Mouse (Mus musculus): ENCODE results near the gene Lrfn2.

Gene Lrfn2

DNA sequence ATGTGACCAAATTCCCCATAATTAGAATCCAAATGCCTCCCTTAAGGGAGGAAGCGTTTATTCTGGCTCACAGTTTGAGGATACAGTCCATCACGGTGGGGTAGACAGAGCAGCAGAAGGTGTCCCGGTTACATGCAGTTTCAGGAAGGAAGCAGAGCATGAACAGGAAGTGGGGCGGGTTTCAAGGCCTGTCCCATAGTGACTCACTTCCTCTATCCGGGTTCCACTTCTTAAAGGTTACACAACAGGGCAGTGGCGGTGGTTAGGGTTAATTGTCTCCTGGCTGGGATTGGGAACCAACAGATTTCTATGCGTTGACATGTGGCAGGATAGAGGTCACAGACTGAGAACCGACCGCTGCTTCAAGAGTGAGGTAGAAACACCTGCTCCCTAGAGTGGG is 31.6 kb downstream of the Lrfn2 start:
- DNase-seq (ENCODE audit: low spot score in 2 of 2), result no peak

DNA sequence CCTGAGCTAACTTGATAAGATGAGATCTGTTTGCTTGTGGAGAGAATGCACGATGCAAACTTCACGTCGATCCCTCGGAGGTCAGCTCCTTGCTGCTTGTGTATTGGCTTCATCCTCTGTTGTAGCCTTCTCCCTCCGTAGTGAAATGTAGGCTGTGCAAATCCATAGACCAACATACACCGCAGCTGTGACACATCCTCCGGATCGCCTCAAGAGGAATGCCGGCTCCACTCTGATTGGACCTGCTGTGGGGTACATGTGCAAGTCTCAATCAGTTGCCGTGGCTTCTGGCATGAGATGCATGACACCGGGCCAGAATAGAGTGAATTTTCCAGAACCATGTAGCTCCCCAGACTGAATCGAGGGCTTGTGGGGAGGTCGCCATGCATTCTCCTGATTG is 36.1 kb downstream of the Lrfn2 start:
- DNase-seq (ENCODE audit: low spot score in 2 of 2), result no peak

- no peak for DNase-seq (ENCODE audit: low spot score in 2 of 2)
These were observed 39.1 kb downstream of the Lrfn2 start for GRCm38 (mm10) chr17:48971296-48971695.

- no peak for DNase-seq (ENCODE audit: low spot score in 2 of 2)
These were observed 40.7 kb downstream of the Lrfn2 start for GRCm38 (mm10) chr17:48972866-48973265.

DNA sequence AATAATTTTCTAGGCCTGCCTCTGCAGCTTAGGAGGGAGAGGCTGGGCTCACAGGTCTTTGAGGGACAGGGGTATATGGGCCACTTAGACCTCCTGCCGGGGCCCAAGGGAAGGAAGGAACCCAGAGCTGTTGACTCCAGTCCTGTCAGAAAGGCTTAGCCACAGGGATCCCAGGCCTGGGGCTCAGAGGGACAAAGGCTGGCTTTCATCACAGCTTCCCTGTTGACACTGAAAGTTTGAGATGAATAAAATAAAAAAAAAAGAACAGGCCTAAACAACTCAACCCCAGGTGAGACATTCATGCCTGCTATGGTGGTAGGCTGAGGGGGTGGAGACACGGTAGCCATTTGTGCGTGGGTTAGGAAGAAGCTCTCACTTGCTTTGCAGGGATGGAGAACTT is 41.2 kb downstream of the Lrfn2 start:
- no peak for DNase-seq (ENCODE audit: low spot score in 2 of 2)

DNA sequence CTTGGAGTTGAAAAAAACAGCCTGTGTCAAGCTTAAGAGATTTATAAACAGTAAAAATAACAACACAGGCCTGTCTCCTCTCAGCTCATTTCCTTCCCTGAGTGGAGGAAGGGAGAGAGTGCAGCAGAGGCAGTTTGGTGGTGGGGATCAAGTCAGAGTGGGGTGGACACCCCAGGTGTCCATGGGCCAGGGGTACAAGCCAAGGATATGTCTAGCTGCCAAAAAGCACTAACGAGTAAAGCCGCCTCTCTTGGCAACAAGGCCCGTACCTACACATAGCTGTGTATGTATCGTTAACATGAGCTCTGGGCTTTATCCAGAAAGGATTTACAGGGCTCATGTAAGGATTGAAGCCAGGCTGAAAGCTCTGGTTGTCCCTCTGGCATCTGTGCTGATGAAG is 42.9 kb downstream of the Lrfn2 start:
- no peak for DNase-seq (ENCODE audit: low spot score in 2 of 2)

DNA sequence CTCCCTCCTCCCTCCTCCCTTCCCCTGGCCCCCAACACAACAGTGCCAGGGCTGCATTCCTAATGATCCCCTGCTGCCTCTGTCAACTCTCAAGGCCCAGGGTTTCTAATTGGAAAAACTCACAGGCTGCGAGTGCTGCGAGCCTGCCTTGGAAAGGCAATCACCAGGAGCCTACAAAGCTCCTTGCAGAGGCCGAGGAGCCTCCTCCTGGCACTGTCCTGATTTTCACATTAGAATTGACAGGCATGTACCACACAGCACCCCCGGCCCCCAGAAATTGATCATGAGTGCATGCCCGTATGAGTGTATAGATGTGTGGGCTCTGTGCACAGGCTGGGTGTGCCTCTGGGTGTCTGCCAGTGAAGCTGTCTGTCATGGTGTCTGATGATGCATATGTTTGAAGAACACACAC is 44.4 kb downstream of the Lrfn2 start:
- DNase-seq (ENCODE audit: low spot score in 2 of 2), result peak; percentile 49 to 78

DNA sequence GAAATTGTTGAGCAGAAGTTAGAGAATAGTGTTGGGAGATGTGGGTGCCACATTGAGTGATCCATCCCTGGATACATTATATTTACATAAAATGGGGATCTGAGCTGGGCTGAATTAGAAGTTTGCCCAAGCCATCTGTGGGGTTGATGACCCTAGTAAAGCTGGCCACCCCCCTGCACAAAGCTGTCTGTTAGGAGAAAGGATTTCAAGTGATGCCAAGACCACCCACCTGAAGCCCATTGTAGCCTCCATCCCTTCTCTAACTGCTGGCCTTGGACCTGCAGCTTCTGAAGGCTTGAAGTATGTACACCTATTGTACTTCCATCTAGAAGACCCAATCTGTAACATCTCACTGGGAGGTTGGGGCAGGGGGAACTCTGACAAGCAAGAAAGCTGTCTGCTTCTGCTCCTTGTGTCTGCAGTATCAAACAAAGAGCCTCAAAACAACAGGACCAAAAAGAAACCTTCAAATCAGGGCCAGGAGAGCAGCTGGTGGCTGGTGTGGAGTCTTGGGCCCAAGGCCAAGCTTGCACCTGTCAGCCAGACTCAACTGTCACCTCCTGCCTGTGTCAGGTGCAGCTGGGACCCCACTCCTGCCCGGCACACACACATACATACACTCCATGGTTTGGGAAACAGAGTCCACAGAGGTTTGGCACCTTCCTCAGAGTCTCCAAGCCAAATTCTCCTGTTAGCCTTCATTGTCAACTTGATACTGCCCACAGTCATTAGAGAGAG is 63.2 kb downstream of the Lrfn2 start:
- DNase-seq (ENCODE audit: low spot score in 2 of 2), result no peak

DNA sequence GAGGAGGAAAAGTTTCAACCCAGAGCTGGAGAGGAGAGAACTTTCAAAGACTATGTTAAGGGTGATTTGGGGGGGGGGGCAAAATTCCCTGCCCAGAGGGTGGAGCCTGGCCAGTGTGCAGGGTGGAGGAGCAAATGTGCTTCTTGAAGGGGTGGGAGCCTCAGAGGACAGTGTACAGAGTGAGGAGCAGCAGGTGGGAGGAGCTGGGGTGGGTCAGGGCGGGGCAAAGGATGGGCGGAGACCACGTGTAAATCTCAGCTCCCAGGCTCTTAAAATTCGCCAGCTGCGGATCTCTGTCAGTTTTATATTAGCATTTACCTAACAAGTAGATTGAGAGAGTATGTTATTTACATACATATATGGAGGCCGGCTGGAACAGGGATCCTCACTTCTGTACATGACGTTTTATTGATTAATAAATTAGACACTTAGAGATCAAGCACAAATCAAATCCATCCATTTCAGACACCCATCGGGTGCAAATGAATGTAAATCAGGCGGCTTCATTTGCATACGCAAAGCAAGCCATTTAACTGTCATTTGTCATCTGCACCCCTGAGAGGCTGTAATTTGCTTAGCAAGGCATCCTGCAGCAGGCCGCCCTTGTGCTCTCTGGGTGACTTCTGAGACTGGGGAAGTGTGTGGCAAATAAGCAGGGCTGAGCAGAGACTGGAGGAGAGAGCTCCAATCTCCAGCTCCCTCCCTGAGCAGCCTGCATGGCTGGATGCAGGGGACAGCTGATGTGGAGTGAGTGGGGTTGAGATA is 67.5 kb downstream of the Lrfn2 start:
- DNase-seq (ENCODE audit: low spot score in 2 of 2), result no peak

DNA sequence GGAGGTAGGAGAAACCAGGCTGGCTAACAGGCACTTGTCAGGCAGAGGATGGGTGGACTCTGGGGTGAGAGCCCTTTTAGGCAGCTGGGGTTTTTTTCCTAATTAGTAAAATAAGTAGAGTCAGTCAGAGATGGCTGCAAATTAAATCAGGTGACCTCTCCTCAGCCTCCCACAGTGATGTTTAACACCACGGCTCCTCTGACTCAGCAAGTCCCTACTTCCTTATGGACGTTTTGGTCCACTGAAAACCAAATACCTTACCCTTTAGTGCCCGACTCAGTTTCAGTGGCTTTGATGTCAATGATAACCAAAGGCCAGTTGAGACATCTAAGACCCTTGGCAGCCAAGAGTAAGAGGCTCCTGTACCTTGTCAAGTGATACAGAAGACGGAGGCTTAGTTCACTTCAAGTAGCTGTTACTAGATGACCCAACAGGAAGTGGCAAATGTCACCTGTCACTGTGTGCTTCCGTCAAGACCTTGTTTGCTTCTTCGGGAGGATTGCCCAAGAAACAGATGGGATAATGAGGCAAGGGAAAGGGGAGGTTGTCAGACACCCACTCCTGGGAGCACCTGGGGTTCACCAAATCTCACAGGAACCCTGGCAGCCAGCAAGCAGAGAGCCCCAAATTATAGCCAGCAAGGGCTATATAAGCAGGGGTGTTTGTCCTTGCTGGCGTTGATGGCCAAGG is 77.3 kb downstream of the Lrfn2 start:
- no peak for DNase-seq (ENCODE audit: low spot score in 2 of 2)

DNA sequence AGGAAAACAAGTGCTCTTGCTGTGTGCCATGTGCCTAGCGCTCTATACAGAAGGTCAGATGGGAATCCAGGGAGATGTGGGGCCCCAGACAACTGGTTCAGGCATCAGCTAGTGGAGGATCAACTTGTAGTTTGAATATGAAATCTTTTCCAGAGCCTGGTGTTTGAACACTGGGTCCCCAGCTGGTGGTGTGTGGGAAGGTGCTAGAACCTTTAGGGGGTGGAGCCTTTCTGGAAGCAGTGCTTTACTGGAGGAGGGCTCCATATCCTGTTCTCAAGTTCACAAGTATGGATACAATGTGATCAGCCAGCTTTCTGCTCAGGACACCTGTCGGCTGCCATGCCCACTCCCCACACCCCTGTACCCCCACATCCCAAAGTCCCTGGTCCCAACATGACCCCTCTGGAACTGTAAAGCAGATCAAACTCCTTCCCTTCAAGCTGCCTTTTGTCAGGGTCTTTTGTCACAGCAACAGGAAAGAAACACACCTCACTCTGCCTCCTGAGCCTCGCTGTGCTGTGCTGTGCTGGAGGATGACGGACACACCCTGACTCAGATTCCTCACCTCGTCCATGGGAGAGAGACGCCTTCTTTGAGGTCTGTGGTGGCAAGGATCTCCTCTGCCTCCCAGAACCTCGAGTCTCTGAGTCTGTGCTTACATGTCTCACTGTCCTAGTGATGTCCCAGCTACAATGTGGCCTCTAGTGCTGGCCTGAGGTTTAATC is 81.9 kb downstream of the Lrfn2 start:
- no peak for DNase-seq (ENCODE audit: low spot score in 2 of 2)

GRCm38 (mm10) chr17:49015368-49015767 is 83.2 kb downstream of the Lrfn2 start:
- DNase-seq (ENCODE audit: low spot score in 2 of 2), result no peak

DNA sequence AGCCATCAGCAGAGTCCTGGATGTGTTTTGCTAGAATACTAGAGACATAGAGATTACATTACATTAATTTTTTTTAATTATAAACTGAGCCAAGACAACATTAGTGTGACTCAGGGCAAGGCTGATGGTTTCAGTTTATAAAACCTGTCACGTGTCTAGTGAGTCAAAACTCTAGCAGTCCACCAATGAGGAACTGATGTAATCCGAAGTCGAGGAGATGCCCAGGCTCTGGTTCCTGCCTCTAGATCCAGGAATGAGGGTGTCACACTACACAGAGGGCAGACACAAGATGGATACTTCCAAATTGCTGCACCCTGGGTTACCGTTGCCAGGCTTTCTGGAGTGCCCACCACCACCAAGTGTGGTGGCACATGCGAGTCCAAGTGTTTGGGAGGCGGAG is 84.0 kb downstream of the Lrfn2 start:
- DNase-seq (ENCODE audit: low spot score in 2 of 2), result no peak

DNA sequence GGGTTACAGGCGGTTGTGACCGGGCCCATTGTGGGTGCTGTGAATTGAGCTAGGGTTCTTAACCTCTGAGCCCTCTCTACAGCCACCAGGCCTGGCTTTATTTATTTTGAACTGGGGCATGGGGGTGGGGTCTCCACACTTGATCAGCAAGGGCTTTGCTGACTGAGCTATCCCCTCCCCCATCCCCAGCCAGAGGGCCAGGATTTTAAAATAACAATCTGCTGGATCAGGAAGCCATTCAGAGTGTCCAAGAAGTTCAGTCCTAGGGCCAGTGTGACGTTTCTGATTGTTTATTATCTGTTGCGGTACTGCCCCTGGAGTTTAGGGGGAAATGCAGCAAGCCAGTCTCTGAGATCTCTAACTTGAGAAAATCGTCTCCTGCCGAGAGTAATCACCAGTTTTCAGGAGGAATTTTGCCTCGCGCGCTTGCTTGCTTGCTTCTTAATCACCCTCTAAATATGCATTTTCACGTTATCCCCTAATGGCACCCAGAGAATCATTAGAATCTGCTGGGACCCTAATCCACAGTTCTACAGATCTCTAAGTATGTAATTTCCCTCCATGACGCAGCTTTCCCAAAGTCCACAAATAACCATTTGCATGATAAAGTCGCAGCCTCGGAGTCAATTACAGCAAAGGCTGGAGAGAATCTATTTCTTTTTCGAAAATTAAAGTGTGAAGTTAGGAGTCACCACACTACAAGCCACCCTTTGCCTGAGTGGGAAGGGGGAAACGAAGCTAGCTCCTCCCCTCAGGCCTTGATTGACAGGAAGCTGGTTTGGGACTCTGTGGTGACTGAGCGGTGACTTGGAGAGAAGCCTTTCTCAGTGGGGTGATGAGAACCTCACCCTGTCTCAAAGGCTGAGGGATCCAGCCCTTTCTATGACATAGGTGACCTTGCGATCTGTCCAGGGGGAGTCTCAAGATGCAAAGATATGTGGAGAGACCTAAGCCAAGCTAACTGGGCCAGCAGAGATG is 85.5 kb downstream of the Lrfn2 start:
- no peak for DNase-seq (ENCODE audit: low spot score in 2 of 2)

DNA sequence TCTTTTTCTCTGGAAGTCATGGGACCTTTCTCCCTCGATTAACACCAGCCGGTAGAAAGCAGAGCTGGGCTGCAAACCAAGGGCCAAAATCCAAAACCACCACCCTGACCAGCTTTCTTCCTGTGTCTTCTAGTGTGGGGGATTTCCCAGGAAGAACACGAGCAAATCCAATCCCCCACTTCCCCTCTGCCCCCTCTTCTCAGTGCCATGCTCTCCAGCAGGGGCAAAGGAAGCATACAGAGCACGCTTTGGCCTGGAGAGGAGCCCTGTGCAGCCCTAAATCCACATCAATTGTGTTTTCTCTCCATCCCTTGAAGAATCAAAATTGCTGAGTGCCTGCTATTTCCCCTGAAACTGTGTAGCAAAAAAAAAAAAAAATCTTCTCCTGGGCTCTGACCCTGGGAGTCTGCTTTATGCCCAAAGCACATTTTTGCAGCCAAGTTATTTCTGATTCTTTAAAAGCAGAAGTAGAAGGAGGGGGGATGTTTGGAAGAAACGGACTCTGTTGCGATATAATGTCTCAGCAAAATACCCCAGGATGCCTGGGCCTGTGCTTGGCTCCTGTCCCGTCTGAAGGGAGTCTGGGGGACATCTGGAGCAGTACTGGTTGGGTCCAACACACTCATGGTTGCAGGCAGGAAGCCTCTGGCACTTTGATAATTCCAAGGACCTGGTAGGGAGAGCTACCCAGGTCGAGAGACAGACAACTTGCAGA is 86.8 kb downstream of the Lrfn2 start:
- DNase-seq (ENCODE audit: low spot score in 2 of 2), result no peak

- peak; percentile 30 to 42 for DNase-seq (ENCODE audit: low spot score in 2 of 2)
These were observed 97.5 kb downstream of the Lrfn2 start for GRCm38 (mm10) chr17:49029556-49030268.

DNA sequence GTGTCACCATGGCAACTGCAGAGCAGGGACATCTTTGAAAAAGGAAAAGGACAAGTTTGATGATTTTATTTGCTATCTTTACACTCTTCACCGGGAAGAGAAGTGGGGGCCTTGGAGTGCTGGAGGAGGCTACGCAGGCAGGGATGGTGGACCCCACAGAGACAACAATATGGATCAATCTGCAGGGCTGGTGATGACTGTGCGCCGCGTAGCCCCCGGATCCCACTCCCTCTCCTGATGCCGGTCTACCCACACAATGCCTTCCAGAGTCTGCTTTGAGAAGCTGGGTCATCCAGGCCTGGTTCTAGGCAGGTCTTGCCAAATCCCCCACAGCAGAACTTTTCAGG is 98.1 kb downstream of the Lrfn2 start:
- DNase-seq (ENCODE audit: low spot score in 2 of 2), result no peak

- no peak for DNase-seq (ENCODE audit: low spot score in 2 of 2)
These were observed 98.7 kb downstream of the Lrfn2 start for GRCm38 (mm10) chr17:49030841-49031240.

GRCm38 (mm10) chr17:49031790-49032189 is 99.6 kb downstream of the Lrfn2 start:
- DNase-seq (ENCODE audit: low spot score in 2 of 2), result no peak

DNA sequence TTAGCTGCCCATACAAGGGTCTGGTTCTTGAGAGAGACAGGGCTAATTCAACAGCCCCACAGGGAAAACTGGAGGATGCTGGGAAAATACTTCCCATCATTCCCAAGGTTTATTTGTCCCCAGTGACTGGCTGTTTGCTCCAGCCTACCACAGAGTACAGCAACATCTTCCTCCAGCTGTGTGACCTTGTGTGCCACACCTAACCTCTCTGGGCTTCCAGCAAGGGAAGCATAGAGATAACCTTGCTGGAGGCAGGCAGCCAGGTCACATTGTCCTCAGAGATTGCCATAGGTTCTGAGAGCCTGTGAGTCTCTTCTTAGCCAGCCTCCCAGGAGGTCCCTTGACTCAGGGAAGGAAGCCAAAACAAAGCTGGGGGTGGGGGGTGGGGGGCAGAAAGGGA is 101.1 kb downstream of the Lrfn2 start:
- no peak for DNase-seq (ENCODE audit: low spot score in 2 of 2)

All from frontal cortex, postnatal 10 days (tissue).